Mouse (Mus musculus) liver, embryonic 13.5 days (tissue): ENCODE results near the gene Myl6b. TPM values are rescaled to one million over a fixed set of nuclear protein-coding genes. Genes with fewer than 3 reads are reported as not detected.

Experiments used
- ATAC-seq: fragments of 200-750 bp; cut with Nextera tagmentation; 2 replicates; pipeline ENCODE4 v1.8.0; 2017; ENCODE audit warnings: low read depth, mild to moderate bottlenecking, moderate number of reproducible peaks, moderate library complexity
- DNase-seq: peaks from one replicate; pipeline ENCODE4 v3.0.0; 2022
- H3K27ac ChIP-seq: fragments of 300-500 bp; sonication (generic); 2 replicates; pipeline ENCODE4 v1.5.1; 2015; ENCODE audit warnings: moderate library complexity, mild to moderate bottlenecking, inconsistent platforms
- H3K27me3 ChIP-seq: fragments of 300-500 bp; sonication (generic); 2 replicates; pipeline ENCODE4 v1.6.1; 2015; ENCODE audit warnings: mild to moderate bottlenecking, inconsistent platforms
- H3K36me3 ChIP-seq: fragments of 300-500 bp; sonication (generic); 2 replicates; pipeline ENCODE4 v1.6.1; 2015; ENCODE audit warnings: mild to moderate bottlenecking, inconsistent platforms
- H3K4me1 ChIP-seq: fragments of 300-500 bp; sonication (generic); replicated peaks from 2 replicates; pipeline ENCODE4 v1.6.1; 2015; ENCODE audit warnings: inconsistent platforms
- H3K4me2 ChIP-seq: fragments of 300-500 bp; sonication (generic); 2 replicates; pipeline ENCODE4 v1.6.1; 2015; ENCODE audit warnings: inconsistent platforms, mild to moderate bottlenecking, moderate library complexity
- H3K4me3 ChIP-seq: fragments of 300-500 bp; sonication (generic); replicated peaks from 2 replicates; pipeline ENCODE4 v1.5.1; 2015; ENCODE audit warnings: mild to moderate bottlenecking, inconsistent platforms
- H3K9ac ChIP-seq: fragments of 300-500 bp; sonication (generic); 2 replicates; pipeline ENCODE4 v1.6.1; 2015; ENCODE audit warnings: mild to moderate bottlenecking, inconsistent platforms
- H3K9me3 ChIP-seq: fragments of 300-500 bp; sonication (generic); replicated peaks from 2 replicates; pipeline ENCODE4 v1.6.1; 2016; ENCODE audit warnings: inconsistent platforms
- WGBS: fragments of 180-500 bp; shearing (Covaris S2); methylation state at CpG from one replicate; pipeline ENCODE4 v1.1.7; 2015; ENCODE audit not compliant: insufficient replicate concordance; 5-methylcytosine and 5-hydroxymethylcytosine counted together
- polyA plus RNA-seq: library from polyadenylated mRNA; unstranded; fragments of >200 nt; fragmentation: Nextera tagmentation; extraction: Ambion mirVana; gene quantifications from 2 replicates; pipeline ENCODE4 v1.2.1, GENCODE M21; 2015

Myl6b gene
- polyA plus RNA-seq, 1 experiment from 2014 or later: 1.3 TPM

DNA sequence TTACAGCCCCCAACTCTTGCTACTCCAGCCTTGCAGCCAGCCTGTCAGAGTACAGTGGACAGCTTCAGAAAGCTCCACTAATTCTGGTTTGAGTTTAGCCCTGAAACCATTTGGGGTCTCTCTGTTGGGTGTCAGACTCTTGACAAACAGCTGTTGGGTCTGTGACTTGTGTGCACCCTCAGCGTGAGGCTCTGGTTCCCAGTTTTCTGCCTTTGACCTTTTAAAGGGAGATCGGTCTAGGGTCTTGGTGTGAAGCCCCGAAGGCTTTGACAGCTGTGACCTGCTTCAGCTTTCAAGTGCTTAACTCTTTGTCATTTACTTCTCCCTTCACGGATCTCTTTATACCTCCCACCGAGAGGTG lies 38.2 kb downstream of the Myl6b start:
- Histone ChIP-seq H3K4me1 (peaks cover 39% of the 10 kb centered on the region), H3K4me3 (peak overlapping the region; percentile 96), H3K36me3 (peaks cover 44% of the 10 kb centered on the region), H3K27me3 (no peaks in the 10 kb centered on the region), H3K9ac (peak overlapping the region; percentile 97), H3K9me3 (no peaks in the 10 kb centered on the region), H3K4me2 (peak overlapping the region; percentile 92), H3K27ac (peak overlapping the region; percentile 95)
- 24% methylated on average over 5 of the region's 5 CpGs for WGBS
- ATAC-seq (no peak), DNase-seq (no peak)

DNA sequence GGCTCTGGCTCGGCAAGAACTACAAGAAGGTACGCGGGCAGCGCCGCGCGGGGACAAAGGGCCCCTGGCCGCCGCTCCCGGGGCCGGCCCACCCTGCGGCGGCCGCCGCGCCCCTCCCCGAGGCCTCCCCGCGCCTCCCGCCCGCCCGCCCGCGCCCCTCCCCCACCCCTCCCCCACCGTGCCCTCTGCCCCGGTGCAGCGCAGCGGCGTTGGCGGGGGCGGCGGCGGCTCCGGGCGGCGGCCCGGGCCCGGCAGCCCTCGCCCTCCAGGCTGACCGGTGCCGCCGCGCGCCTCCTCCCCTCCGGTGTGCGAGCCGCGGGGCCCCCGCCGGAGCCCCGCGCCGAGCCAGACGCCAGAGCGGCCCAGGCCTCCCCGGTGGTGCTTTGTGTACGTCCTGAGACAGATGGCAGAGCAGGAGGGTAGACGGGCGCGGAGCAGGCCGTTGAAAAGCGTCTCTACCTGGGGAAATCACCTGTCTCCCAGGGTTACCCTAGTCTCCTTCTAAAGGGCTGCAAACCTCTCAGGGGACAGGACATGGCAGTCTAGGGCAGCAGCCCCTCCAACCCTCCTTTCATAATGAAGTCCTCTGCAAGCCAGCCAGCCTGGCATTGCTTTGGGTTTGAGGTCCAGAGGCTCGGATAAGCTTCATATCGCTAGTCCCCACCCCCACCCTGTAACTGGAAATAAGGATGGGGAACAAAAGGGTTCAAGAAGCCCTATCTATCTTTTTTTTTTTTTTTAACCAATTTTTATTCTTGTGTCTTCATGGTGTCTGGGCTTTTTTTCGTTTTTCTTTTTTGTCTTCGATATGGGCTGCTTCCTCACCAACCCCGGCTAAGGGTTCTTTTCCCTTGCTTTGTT lies 38.8 kb downstream of the Myl6b start:
- DNase-seq: peak; percentile 45
- H3K27ac ChIP-seq: peak overlapping the region; percentile 95
- no peaks in the 10 kb centered on the region for H3K27me3 ChIP-seq
- H3K4me2 ChIP-seq: peak overlapping the region; percentile 92
- peaks cover 38% of the 10 kb centered on the region for H3K36me3 ChIP-seq
- H3K9ac ChIP-seq: peak overlapping the region; percentile 97
- H3K4me1 ChIP-seq: peaks cover 45% of the 10 kb centered on the region
- ATAC-seq: peak; percentile 80
- H3K4me3 ChIP-seq: peak overlapping the region; percentile 96
- no peaks in the 10 kb centered on the region for H3K9me3 ChIP-seq
- 2% methylated on average over 50 of the region's 67 CpGs for WGBS

DNA sequence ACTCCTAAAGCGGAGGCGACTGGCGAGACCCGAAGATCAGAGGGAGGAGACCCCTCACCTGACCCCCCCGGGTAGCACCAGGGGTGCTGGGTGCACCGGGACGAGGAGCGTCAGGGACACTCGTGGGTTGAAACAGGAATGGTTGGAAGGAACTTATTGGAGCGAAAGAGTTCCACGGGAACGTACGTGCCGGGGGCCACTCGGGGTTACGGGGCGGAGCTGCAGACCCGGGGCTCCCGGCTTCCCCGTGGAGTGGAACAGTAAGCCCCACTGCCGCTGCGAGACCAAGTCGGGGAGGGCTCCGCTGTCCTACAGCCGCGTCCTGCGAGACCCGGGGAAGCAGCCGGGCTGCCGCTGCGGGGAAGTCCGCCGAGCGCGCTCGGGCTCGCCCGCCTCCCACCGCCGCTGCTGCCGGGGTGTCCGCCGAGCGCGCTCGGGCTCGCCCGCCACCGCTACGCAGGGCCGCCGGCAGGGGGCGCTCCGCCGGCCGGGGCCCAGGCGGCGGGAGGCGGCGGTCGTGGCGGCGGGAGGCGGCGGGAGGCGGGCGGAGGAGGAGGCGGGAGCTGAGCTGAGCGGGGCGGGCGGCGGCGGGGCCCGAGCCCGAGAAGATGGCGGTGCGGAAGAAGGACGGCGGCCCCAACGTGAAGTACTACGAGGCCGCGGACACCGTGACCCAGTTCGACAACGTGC lies 39.6 kb downstream of the Myl6b start, which contains the start of gene Smarcc2:
Smarcc2 (plus strand) TSS at position 530 of the 690 bp plus-strand sequence.
- Histone ChIP-seq H3K9ac (peak within 1 kb of the TSS; percentile 97), H3K27ac (peak within 1 kb of the TSS; percentile 95), H3K27me3 (no peaks in the 10 kb centered on the region), H3K36me3 (peaks cover 31% of the 10 kb centered on the region), H3K4me1 (peaks cover 46% of the 10 kb centered on the region), H3K4me3 (peak within 1 kb of the TSS; percentile 96), H3K9me3 (no peaks in the 10 kb centered on the region), H3K4me2 (peak within 1 kb of the TSS; percentile 92)
- DNase-seq (peak; percentile 78), ATAC-seq (peak; percentile 84)
- WGBS: under 1% methylated on average over 74 of the region's 86 CpGs

DNA sequence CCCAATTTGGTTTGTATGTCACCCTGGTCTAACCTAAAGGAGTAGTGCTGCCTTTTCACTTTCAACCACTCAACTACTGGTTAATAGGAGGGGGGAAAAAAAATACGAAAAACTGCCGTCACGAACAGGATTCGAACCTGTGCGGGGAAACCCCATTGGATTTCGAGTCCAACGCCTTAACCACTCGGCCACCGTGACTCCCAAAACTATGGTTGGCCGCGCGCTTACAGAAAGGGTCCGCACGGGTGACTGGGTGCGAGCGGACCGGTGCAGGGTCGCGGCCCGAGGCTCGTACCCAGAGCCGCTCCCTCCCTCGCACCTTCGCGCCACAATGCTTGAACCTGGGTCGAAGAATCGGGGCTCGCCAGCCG lies 40.2 kb downstream of the Myl6b start:
- Histone ChIP-seq H3K36me3 (peaks cover 25% of the 10 kb centered on the region), H3K4me2 (peak overlapping the region; percentile 92), H3K27me3 (no peaks in the 10 kb centered on the region), H3K4me1 (peaks cover 46% of the 10 kb centered on the region), H3K9me3 (no peaks in the 10 kb centered on the region), H3K9ac (peak overlapping the region; percentile 97), H3K27ac (peak overlapping the region; percentile 95), H3K4me3 (peak overlapping the region; percentile 96)
- peak; percentile 50 for ATAC-seq
- under 1% methylated on average over 29 of the region's 29 CpGs for WGBS
- DNase-seq: peak; percentile 87

DNA sequence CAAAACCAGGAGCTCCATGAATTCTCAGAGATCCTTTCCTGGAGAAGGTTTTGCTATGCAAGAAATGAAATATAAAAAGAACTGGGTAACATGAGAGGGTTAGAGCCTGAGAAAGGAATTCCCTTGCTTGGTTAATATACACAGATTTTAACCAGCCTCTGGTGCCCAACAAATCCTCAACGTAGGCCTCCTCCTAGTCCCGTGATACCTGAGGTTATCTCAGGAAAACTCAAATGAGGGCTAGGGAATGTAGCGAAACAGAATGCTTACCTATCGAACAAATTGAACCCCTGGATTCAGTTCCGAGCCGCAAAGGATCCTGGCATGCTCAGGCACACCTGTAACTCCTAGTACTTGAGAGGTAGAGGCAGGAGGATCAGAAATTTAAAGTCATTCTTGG lies 40.8 kb downstream of the Myl6b start:
- peaks cover 46% of the 10 kb centered on the region for H3K4me1 ChIP-seq
- H3K27ac ChIP-seq: peak overlapping the region; percentile 95; the same call in 1 of the 2 replicates
- no peaks in the 10 kb centered on the region for H3K27me3 ChIP-seq
- H3K9me3 ChIP-seq: no peaks in the 10 kb centered on the region
- no peak overlapping the region for H3K9ac ChIP-seq
- DNase-seq: no peak
- H3K4me3 ChIP-seq: peak overlapping the region; percentile 96
- WGBS: 83% methylated on average over 6 of the region's 6 CpGs
- H3K36me3 ChIP-seq: peaks cover 19% of the 10 kb centered on the region
- H3K4me2 ChIP-seq: peak overlapping the region; percentile 92
- ATAC-seq: no peak

DNA sequence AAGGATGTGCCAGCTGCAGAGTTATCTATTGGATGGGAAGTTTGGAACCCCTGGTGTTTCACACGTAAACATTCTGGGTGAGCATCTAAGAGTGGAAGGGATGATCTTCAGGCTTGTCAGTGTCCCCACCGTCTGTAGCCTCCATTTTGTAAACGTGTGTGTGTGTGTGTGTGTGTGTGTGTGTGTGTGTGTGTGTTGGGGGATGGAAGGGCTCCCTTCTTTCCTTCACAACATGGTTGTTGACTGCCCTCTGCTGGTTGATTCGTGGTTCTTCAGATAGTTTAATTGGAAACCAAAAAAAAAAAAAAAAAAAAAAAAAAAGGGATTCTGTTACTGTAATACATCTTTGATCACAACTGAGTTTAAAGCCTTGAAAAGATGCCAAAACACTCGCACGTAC lies 43.2 kb downstream of the Myl6b start:
- ATAC-seq (no peak), DNase-seq (peak; percentile 44)
- Histone ChIP-seq H3K4me2 (peak overlapping the region; percentile 41; the same call in 1 of the 2 replicates), H3K9ac (0 out of 2 replicates have a peak overlapping the region, but pooled peaks have one; percentile 3), H3K27me3 (no peaks in the 10 kb centered on the region), H3K27ac (no peak overlapping the region), H3K36me3 (no peaks in the 10 kb centered on the region), H3K4me1 (peaks cover 35% of the 10 kb centered on the region), H3K9me3 (no peaks in the 10 kb centered on the region), H3K4me3 (no peak overlapping the region)
- WGBS: 4% methylated on average over 6 of the region's 6 CpGs

DNA sequence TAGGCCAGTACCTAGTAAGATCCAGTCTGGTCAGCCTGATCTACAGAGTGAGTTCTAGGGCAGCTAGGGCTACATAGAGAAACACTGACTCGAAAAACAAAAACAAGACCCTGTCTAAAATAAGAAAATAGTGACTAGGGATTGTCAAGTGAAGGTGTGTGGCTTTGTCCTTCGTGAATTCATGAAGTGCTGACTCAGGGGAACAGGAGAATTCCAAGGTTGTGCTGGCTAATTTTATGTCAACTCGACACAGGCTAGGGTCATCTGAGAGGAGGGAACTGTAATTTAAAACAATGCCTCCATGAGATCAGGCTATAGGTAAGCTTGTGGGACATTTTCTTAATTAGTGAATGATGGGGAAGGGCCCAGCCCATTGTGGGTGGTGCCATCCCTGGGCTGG lies 44.0 kb downstream of the Myl6b start:
- 68% methylated on average over 3 of the region's 3 CpGs for WGBS
- Histone ChIP-seq H3K9ac (no peak overlapping the region), H3K4me1 (peaks cover 32% of the 10 kb centered on the region), H3K27ac (no peak overlapping the region), H3K4me2 (no peak overlapping the region), H3K4me3 (no peak overlapping the region), H3K36me3 (no peaks in the 10 kb centered on the region), H3K9me3 (no peaks in the 10 kb centered on the region), H3K27me3 (no peaks in the 10 kb centered on the region)
- DNase-seq (no peak), ATAC-seq (no peak)

DNA sequence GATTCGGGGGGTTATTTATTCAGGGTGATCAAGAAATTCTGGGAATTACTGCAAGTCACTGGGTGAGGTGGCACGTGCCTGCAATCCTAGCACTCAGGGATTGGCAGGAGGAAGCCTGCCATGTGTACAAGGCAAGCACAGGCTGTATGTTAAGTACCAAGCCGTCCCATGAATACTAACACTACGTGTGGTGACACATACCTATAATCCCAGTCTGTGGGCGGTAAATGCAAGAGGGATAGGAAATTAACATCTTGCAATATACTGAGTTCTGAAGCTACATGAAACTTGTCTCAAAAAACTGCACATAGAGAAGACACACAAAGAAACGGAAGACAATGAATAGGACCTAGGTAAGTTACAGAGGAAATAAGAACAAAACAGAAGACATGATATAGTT lies 47.5 kb downstream of the Myl6b start:
- ATAC-seq (no peak), DNase-seq (no peak)
- Histone ChIP-seq H3K4me1 (peaks cover 13% of the 10 kb centered on the region), H3K9me3 (no peaks in the 10 kb centered on the region), H3K27ac (no peak overlapping the region), H3K27me3 (no peaks in the 10 kb centered on the region), H3K4me3 (no peak overlapping the region), H3K9ac (no peak overlapping the region), H3K4me2 (no peak overlapping the region), H3K36me3 (no peaks in the 10 kb centered on the region)
- 67% methylated on average over 6 of the region's 6 CpGs for WGBS

DNA sequence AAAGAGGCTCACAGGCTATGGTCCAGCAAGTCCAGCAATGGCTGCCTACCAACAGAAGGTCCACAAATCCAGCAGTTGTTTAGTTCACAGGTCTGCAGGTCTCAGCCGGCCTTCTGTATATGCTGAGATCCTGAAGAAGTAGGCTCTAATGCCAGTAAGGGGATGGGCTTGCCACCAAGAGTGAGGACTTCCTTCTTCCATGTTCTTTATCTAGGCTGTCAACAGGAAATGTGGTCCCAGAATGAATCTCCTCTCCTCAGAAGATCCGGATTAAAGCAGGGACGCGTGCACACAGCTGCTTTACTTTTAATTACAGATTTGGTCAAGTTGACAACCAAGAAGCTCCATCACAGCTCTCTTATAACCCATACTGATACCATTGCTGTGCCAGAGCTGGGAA lies 53.1 kb downstream of the Myl6b start:
- H3K4me2 ChIP-seq: no peak overlapping the region
- H3K36me3 ChIP-seq: peaks cover 8% of the 10 kb centered on the region
- WGBS: 14% methylated on average over 4 of the region's 4 CpGs
- no peaks in the 10 kb centered on the region for H3K27me3 ChIP-seq
- peaks cover 5% of the 10 kb centered on the region; the same call in 1 of the 2 replicates for H3K4me1 ChIP-seq
- no peak overlapping the region for H3K4me3 ChIP-seq
- H3K9ac ChIP-seq: no peak overlapping the region
- no peak overlapping the region for H3K27ac ChIP-seq
- DNase-seq (no peak), ATAC-seq (no peak)
- no peaks in the 10 kb centered on the region for H3K9me3 ChIP-seq

DNA sequence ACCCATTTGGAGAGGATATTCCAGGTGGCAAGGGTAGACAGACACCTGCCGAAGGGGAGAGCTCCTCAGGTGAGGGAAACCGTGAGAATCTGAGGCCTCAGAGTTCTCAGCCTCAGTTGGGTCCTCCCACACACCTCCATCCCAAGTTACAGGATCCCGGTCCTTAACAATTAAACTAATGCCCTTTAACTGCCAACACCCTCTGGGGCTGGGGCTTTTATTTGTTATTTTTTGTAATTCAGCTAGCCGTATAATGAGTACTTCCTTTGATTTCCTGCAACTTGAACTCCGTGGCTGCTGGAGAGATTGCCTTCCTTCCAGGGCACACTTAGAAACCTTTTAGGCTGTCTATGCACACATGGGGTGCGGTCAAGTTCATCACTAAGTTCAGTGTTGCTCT lies 54.1 kb downstream of the Myl6b start:
- Histone ChIP-seq H3K27me3 (no peaks in the 10 kb centered on the region), H3K4me2 (no peak overlapping the region), H3K4me3 (no peak overlapping the region), H3K27ac (no peak overlapping the region), H3K4me1 (peaks cover 5% of the 10 kb centered on the region; the same call in 1 of the 2 replicates), H3K9me3 (no peaks in the 10 kb centered on the region), H3K9ac (no peak overlapping the region), H3K36me3 (peaks cover 14% of the 10 kb centered on the region)
- WGBS: 67% methylated on average over 6 of the region's 6 CpGs
- DNase-seq (no peak), ATAC-seq (no peak)
